25 mouse cellular contexts compared by ENCODE assay signal in genomic region chr13:41682341-41683119, GRCm38 (mm10).
A peak's percentile ranks its signal among the peaks of the same experiment; 100 is the strongest.
DNase-seq lines count a peak whose midpoint lies in the region; ATAC-seq lines count a peak whose summit lies in the region.
"Had no signal": no experiment of that assay in that cellular context is flagged by ENCODE, and none has a peak within 500 bp of the region (broad histone marks: within the 10 kb centered on the region; RNA-seq: fewer than 3 reads in every experiment).

No protein-coding gene starts in this region.

- H3K9ac ChIP-seq in hindbrain, embryonic 16.5 days (ENCODE audit: low read depth, low read length) = no peak overlapping the region
- H3K9ac ChIP-seq: hindbrain, embryonic 15.5 days; liver, postnatal 0 days; midbrain, embryonic 13.5 days; neural tube, embryonic 15.5 days had no signal

- WGBS in hindbrain, embryonic 16.5 days = 90% methylated on average over 12 of the region's 12 CpGs

- no peak for ATAC-seq in CD4-positive, CD25-positive, alpha-beta regulatory T cell, adult 4 months
- ATAC-seq in hindbrain, embryonic 16.5 days = no peak
- ATAC-seq: liver, postnatal 0 days; midbrain, embryonic 13.5 days; Patski had no signal

- DNase-seq in CD4-positive, CD25-positive, alpha-beta regulatory T cell, adult 2 months (ENCODE audit: low read depth, low spot score) = peak; percentile 9
- peak; percentile 23 to 60 for DNase-seq in left cerebral cortex, postnatal 14 days (ENCODE audit: low spot score in 2 of 2)
- no peak for DNase-seq in left cerebral cortex, postnatal 4 days
- DNase-seq in induced T-regulatory cell, adult 2 months (ENCODE audit: low read depth) = peak; percentile 38
- peak; percentile 30 for DNase-seq in right cerebral cortex, postnatal 25 days
- no peak for DNase-seq in ovary, adult 18-20 months (ENCODE audit: low spot score)
- DNase-seq: adrenal gland, postnatal 36 days; cerebellum, postnatal 36 days; gastrocnemius, postnatal 25 days; heart, postnatal 14 days; kidney, adult 18-20 months; kidney, postnatal 10 days; liver; liver, postnatal 0 days; retina, postnatal 1 day had no signal

- H3K36me3 ChIP-seq in hindbrain, embryonic 16.5 days (ENCODE audit: control insufficient read depth, insufficient read depth, low read length) = no peaks in the 10 kb centered on the region
- H3K36me3 ChIP-seq: embryonic facial prominence, embryonic 10.5 days; hindbrain, embryonic 15.5 days; midbrain, embryonic 13.5 days; neural tube, embryonic 15.5 days had no signal

- H3K4me3 ChIP-seq in hindbrain, embryonic 16.5 days (ENCODE audit: low read length) = no peak overlapping the region
- H3K4me3 ChIP-seq: embryonic facial prominence, embryonic 10.5 days; hindbrain, embryonic 15.5 days; midbrain, embryonic 13.5 days; myocyte; neural tube, embryonic 15.5 days had no signal

- no peaks in the 10 kb centered on the region for H3K9me3 ChIP-seq in hindbrain, embryonic 16.5 days (ENCODE audit: control insufficient read depth, low read length)
- H3K9me3 ChIP-seq: embryonic facial prominence, embryonic 10.5 days; hindbrain, embryonic 15.5 days; midbrain, embryonic 13.5 days; neural tube, embryonic 15.5 days had no signal

- H3K4me1 ChIP-seq in hindbrain, embryonic 16.5 days (ENCODE audit: control insufficient read depth, insufficient read depth, low read depth, low read length) = no peaks in the 10 kb centered on the region
- H3K4me1 ChIP-seq: hindbrain, embryonic 15.5 days; midbrain, embryonic 13.5 days; neural tube, embryonic 15.5 days had no signal

- intact Hi-C loops in left cerebral cortex, postnatal 14 days (cut with DNase I) = no loop called here
- intact Hi-C loops in left cerebral cortex, postnatal 4 days (cut with DNase I) = no loop called here

- no peak overlapping the region for H3K4me2 ChIP-seq in hindbrain, embryonic 16.5 days (ENCODE audit: low read length)
- H3K4me2 ChIP-seq: heart, embryonic 11.5 days; hindbrain, embryonic 15.5 days; midbrain, embryonic 13.5 days; neural tube, embryonic 15.5 days had no signal

- no peaks in the 10 kb centered on the region for H3K27me3 ChIP-seq in hindbrain, embryonic 16.5 days (replicated peaks; ENCODE audit: control insufficient read depth, insufficient read depth, low read length)
- H3K27me3 ChIP-seq: hindbrain, embryonic 15.5 days; midbrain, embryonic 13.5 days; neural tube, embryonic 15.5 days; Patski had no signal

- no peak overlapping the region for H3K27ac ChIP-seq in hindbrain, embryonic 16.5 days (ENCODE audit: low read depth, low read length)
- H3K27ac ChIP-seq: embryonic facial prominence, embryonic 10.5 days; hindbrain, embryonic 15.5 days; macrophage; midbrain, embryonic 13.5 days; neural tube, embryonic 15.5 days had no signal

Comparison
In these comparisons a context has a peak if more than half of its experiments do, and no peak if none do; other contexts are left out.
1. DNase-seq: peak in CD4-positive, CD25-positive, alpha-beta regulatory T cell, adult 2 months (single experiment), left cerebral cortex, postnatal 14 days (2 of 2), induced T-regulatory cell, adult 2 months (single experiment) and right cerebral cortex, postnatal 25 days (single experiment); none in left cerebral cortex, postnatal 4 days (single experiment) and ovary, adult 18-20 months (single experiment).